Mouse (Mus musculus) bone marrow, adult 2 months (tissue): ENCODE data around the gene AC109138.7.

Source experiments
- CTCF ChIP-seq: fragments of 200-500 bp; IDR thresholded peaks from 2 replicates; pipeline ENCODE4 v1.5.1; 2011; ENCODE audit warnings: low read length, control low read depth; ENCODE audit not compliant: control insufficient read depth, insufficient read depth
- POLR2A ChIP-seq: fragments of 200-500 bp; IDR thresholded peaks from 2 replicates; pipeline ENCODE4 v1.6.1; 2011; ENCODE audit warnings: low read depth, mild to moderate bottlenecking, control low read depth, low read length, borderline replicate concordance; ENCODE audit not compliant: control insufficient read depth

- no peak for TF ChIP-seq POLR2A
- no peak for TF ChIP-seq CTCF
Measured at GRCm38 (mm10) chr19:4189051-4189620, 25.0 kb upstream of the AC109138.7 start.
